Mouse (Mus musculus) heart, embryonic 13.5 days (tissue): ENCODE measurements around the gene Mrps17. TPM values are rescaled to one million over a fixed set of nuclear protein-coding genes. Genes with fewer than 3 reads are reported as not detected.
A peak's percentile ranks its signal among the peaks of the same experiment; 100 is the strongest.

Experiments used
- ATAC-seq: fragments of 200-750 bp; cut with Nextera tagmentation; 2 replicates; pipeline ENCODE4 v1.8.0; 2017; ENCODE audit warnings: moderate TSS enrichment; ENCODE audit not compliant: insufficient number of reproducible peaks, low FRiP score, low TSS enrichment; ENCODE audit errors: extremely low read depth
- H3K27ac ChIP-seq: fragments of 300-500 bp; sonication (generic); replicated peaks from 2 replicates; pipeline ENCODE4 v1.5.1; 2015; ENCODE audit warnings: moderate library complexity, mild to moderate bottlenecking, inconsistent platforms
- H3K27me3 ChIP-seq: fragments of 300-500 bp; sonication (generic); replicated peaks from 2 replicates; pipeline ENCODE4 v1.6.1; 2015; ENCODE audit warnings: mild to moderate bottlenecking, inconsistent platforms
- H3K36me3 ChIP-seq: fragments of 300-500 bp; sonication (generic); 2 replicates; pipeline ENCODE4 v1.6.1; 2015; ENCODE audit warnings: mild to moderate bottlenecking, inconsistent platforms
- H3K4me1 ChIP-seq: fragments of 300-500 bp; sonication (generic); 2 replicates; pipeline ENCODE4 v1.6.1; 2015; ENCODE audit warnings: inconsistent platforms
- H3K4me2 ChIP-seq: fragments of 300-500 bp; sonication (generic); 2 replicates; pipeline ENCODE4 v1.6.1; 2015; ENCODE audit warnings: inconsistent platforms, mild to moderate bottlenecking, moderate library complexity
- H3K4me3 ChIP-seq: fragments of 300-500 bp; sonication (generic); 2 replicates; pipeline ENCODE4 v1.5.1; 2015; ENCODE audit warnings: moderate library complexity, mild to moderate bottlenecking, inconsistent platforms
- H3K9ac ChIP-seq: fragments of 300-500 bp; sonication (generic); 2 replicates; pipeline ENCODE4 v1.6.1; 2015; ENCODE audit warnings: inconsistent platforms, mild to moderate bottlenecking, moderate library complexity
- H3K9me3 ChIP-seq: fragments of 300-500 bp; sonication (generic); 2 replicates; pipeline ENCODE4 v1.6.1; 2016; ENCODE audit warnings: inconsistent platforms
- WGBS: fragments of 180-500 bp; shearing (Covaris S2); methylation state at CpG from one replicate; pipeline ENCODE4 v1.1.7; 2015; ENCODE audit warnings: mixed read lengths; 5-methylcytosine and 5-hydroxymethylcytosine counted together
- polyA plus RNA-seq: library from polyadenylated mRNA; unstranded; fragments of >200 nt; fragmentation: Nextera tagmentation; extraction: Ambion mirVana; gene quantifications from 2 replicates; pipeline ENCODE4 v1.2.1, GENCODE M21; 2015

Mrps17 gene
- polyA plus RNA-seq, 1 experiment from 2014 or later = 151 TPM

- Histone ChIP-seq H3K36me3 (no peaks in the 10 kb centered on the region), H3K4me1 (no peaks in the 10 kb centered on the region), H3K9me3 (no peaks in the 10 kb centered on the region), H3K27ac (no peak within 1 kb of the TSS), H3K4me2 (no peak within 1 kb of the TSS), H3K9ac (no peak within 1 kb of the TSS), H3K27me3 (peaks cover 22% of the 10 kb centered on the region), H3K4me3 (no peak within 1 kb of the TSS)
- WGBS = 36% methylated on average over 2 of the region's 2 CpGs
- no peak for ATAC-seq
Observed at GRCm38 (mm10) chr5:129708412-129708811, 6.9 kb upstream of the Mrps17 start, which contains the start of gene Sept14. Gene Sept14, minus strand, starts transcription at chr5:129708512.

GRCm38 (mm10) chr5:129717016-129717415 is 1.7 kb downstream of the Mrps17 start:
- peaks cover 39% of the 10 kb centered on the region for H3K36me3 ChIP-seq
- peaks cover 8% of the 10 kb centered on the region for H3K4me1 ChIP-seq
- ATAC-seq = no peak
- peaks cover 4% of the 10 kb centered on the region; the same call in 1 of the 2 replicates for H3K27me3 ChIP-seq
- H3K4me2 ChIP-seq = no peak overlapping the region
- no peaks in the 10 kb centered on the region for H3K9me3 ChIP-seq
- no peak overlapping the region for H3K9ac ChIP-seq
- no peak overlapping the region for H3K4me3 ChIP-seq
- no peak overlapping the region for H3K27ac ChIP-seq
- 80% methylated on average over 9 of the region's 9 CpGs for WGBS

GRCm38 (mm10) chr5:129720176-129720575 is 4.9 kb downstream of the Mrps17 start:
- no peak for ATAC-seq
- no peak overlapping the region for H3K4me2 ChIP-seq
- no peaks in the 10 kb centered on the region for H3K9me3 ChIP-seq
- no peak overlapping the region for H3K9ac ChIP-seq
- H3K36me3 ChIP-seq = peaks cover 39% of the 10 kb centered on the region
- 86% methylated on average over 3 of the region's 3 CpGs for WGBS
- H3K4me3 ChIP-seq = no peak overlapping the region
- H3K27ac ChIP-seq = no peak overlapping the region
- H3K27me3 ChIP-seq = no peaks in the 10 kb centered on the region
- peaks cover 15% of the 10 kb centered on the region for H3K4me1 ChIP-seq

GRCm38 (mm10) chr5:129724268-129724667 is 9.0 kb downstream of the Mrps17 start:
- no peak for ATAC-seq
- WGBS = 41% methylated on average over 4 of the region's 4 CpGs
- peaks cover 10% of the 10 kb centered on the region for H3K36me3 ChIP-seq
- H3K27ac ChIP-seq = peak overlapping the region; percentile 100
- H3K4me3 ChIP-seq = peak overlapping the region; percentile 86
- H3K4me2 ChIP-seq = peak overlapping the region; percentile 71
- H3K9me3 ChIP-seq = no peaks in the 10 kb centered on the region
- H3K9ac ChIP-seq = peak overlapping the region; percentile 97
- peaks cover 43% of the 10 kb centered on the region for H3K4me1 ChIP-seq
- no peaks in the 10 kb centered on the region for H3K27me3 ChIP-seq

- peak within 1 kb of the TSS; percentile 86 for H3K4me3 ChIP-seq
- peaks cover 51% of the 10 kb centered on the region for H3K4me1 ChIP-seq
- peak within 1 kb of the TSS; percentile 100 for H3K27ac ChIP-seq
- peaks cover 2% of the 10 kb centered on the region for H3K36me3 ChIP-seq
- H3K4me2 ChIP-seq = peak within 1 kb of the TSS; percentile 71
- H3K9me3 ChIP-seq = no peaks in the 10 kb centered on the region
- H3K9ac ChIP-seq = peak within 1 kb of the TSS; percentile 97
- under 1% methylated on average over 90 of the region's 93 CpGs for WGBS
- no peaks in the 10 kb centered on the region for H3K27me3 ChIP-seq
- peak; percentile 82 for ATAC-seq
Observed at GRCm38 (mm10) chr5:129724834-129725773, 9.8 kb downstream of the Mrps17 start, which contains the start of gene Nipsnap2. Gene Nipsnap2, plus strand, starts transcription at chr5:129725063.

GRCm38 (mm10) chr5:129725774-129726392 is 10.6 kb downstream of the Mrps17 start:
- no peaks in the 10 kb centered on the region for H3K27me3 ChIP-seq
- WGBS = 19% methylated on average over 7 of the region's 7 CpGs
- H3K9me3 ChIP-seq = no peaks in the 10 kb centered on the region
- peaks cover 59% of the 10 kb centered on the region for H3K4me1 ChIP-seq
- no peak for ATAC-seq
- H3K36me3 ChIP-seq = no peaks in the 10 kb centered on the region
- peak overlapping the region; percentile 100 for H3K27ac ChIP-seq
- H3K4me2 ChIP-seq = peak overlapping the region; percentile 71
- peak overlapping the region; percentile 86 for H3K4me3 ChIP-seq
- H3K9ac ChIP-seq = peak overlapping the region; percentile 97

- no peaks in the 10 kb centered on the region for H3K9me3 ChIP-seq
- peak overlapping the region; percentile 71 for H3K4me2 ChIP-seq
- H3K4me3 ChIP-seq = peak overlapping the region; percentile 86
- peak overlapping the region; percentile 97 for H3K9ac ChIP-seq
- no peaks in the 10 kb centered on the region for H3K36me3 ChIP-seq
- H3K27me3 ChIP-seq = no peaks in the 10 kb centered on the region
- no peak for ATAC-seq
- peaks cover 65% of the 10 kb centered on the region for H3K4me1 ChIP-seq
- WGBS = 80% methylated on average over 3 of the region's 3 CpGs
- H3K27ac ChIP-seq = peak overlapping the region; percentile 100; the same call in 1 of the 2 replicates
Observed at GRCm38 (mm10) chr5:129726784-129727183, 11.5 kb downstream of the Mrps17 start.

GRCm38 (mm10) chr5:129729286-129729685 is 14.0 kb downstream of the Mrps17 start:
- Histone ChIP-seq H3K4me1 (peaks cover 60% of the 10 kb centered on the region), H3K27ac (peak overlapping the region; percentile 92), H3K9ac (peak overlapping the region; percentile 72), H3K27me3 (no peaks in the 10 kb centered on the region), H3K36me3 (peaks cover 7% of the 10 kb centered on the region), H3K4me2 (peak overlapping the region; percentile 56), H3K9me3 (no peaks in the 10 kb centered on the region), H3K4me3 (peak overlapping the region; percentile 23)
- 9% methylated on average over 11 of the region's 11 CpGs for WGBS
- peak; percentile 59; the same call in 1 of the 2 replicates for ATAC-seq

- no peaks in the 10 kb centered on the region for H3K9me3 ChIP-seq
- H3K36me3 ChIP-seq = peaks cover 18% of the 10 kb centered on the region
- 0 out of 2 replicates have a peak, but pooled peaks have one; percentile 15 for ATAC-seq
- WGBS = 22% methylated on average over 11 of the region's 11 CpGs
- H3K4me2 ChIP-seq = peak overlapping the region; percentile 56
- H3K27me3 ChIP-seq = no peaks in the 10 kb centered on the region
- H3K4me3 ChIP-seq = peak overlapping the region; percentile 20
- peaks cover 63% of the 10 kb centered on the region for H3K4me1 ChIP-seq
- peak overlapping the region; percentile 72 for H3K9ac ChIP-seq
- H3K27ac ChIP-seq = peak overlapping the region; percentile 92
Observed at GRCm38 (mm10) chr5:129730344-129730743, 15.0 kb downstream of the Mrps17 start.

- WGBS = 39% methylated on average over 5 of the region's 5 CpGs
- H3K27me3 ChIP-seq = no peaks in the 10 kb centered on the region
- H3K9me3 ChIP-seq = no peaks in the 10 kb centered on the region
- H3K4me1 ChIP-seq = peaks cover 60% of the 10 kb centered on the region
- peaks cover 20% of the 10 kb centered on the region for H3K36me3 ChIP-seq
- ATAC-seq = no peak
- peak overlapping the region; percentile 56 for H3K4me2 ChIP-seq
- H3K9ac ChIP-seq = peak overlapping the region; percentile 72
- no peak overlapping the region for H3K4me3 ChIP-seq
- peak overlapping the region; percentile 92 for H3K27ac ChIP-seq
Observed at GRCm38 (mm10) chr5:129731021-129731420, 15.7 kb downstream of the Mrps17 start.

GRCm38 (mm10) chr5:129740976-129741375 is 25.7 kb downstream of the Mrps17 start:
- 94% methylated on average over 1 of the region's 1 CpGs for WGBS
- Histone ChIP-seq H3K9ac (no peak overlapping the region), H3K4me2 (no peak overlapping the region), H3K4me3 (no peak overlapping the region), H3K27ac (no peak overlapping the region), H3K27me3 (no peaks in the 10 kb centered on the region), H3K4me1 (peaks cover 20% of the 10 kb centered on the region), H3K9me3 (peaks cover 6% of the 10 kb centered on the region; the same call in 1 of the 2 replicates), H3K36me3 (peaks cover 79% of the 10 kb centered on the region)
- no peak for ATAC-seq
